Mouse (Mus musculus) stomach, embryonic 16.5 days (tissue): ENCODE measurements at regions not wholly inside any gene's neighbourhood (a gene's known extent, or its start where the extent isn't known, plus 50 kb on each side); places are given as distances from the start of the nearest gene placed in this dataset.
"Not testable (repeated sequence)": the region's sequence is repeated elsewhere in the genome, so short reads cannot be mapped to it uniquely, and the experiment has no call there.

Experiments
- ATAC-seq: fragments of 200-750 bp; cut with Nextera tagmentation; 2 replicates; pipeline ENCODE4 v1.8.0; 2017; ENCODE audit warnings: moderate number of reproducible peaks, moderate TSS enrichment; ENCODE audit not compliant: insufficient read depth, low FRiP score
- H3K27ac ChIP-seq: fragments of 300-500 bp; sonication (generic); 2 replicates; pipeline ENCODE4 v1.5.1; 2014; ENCODE audit warnings: low read length
- H3K27me3 ChIP-seq: fragments of 300-500 bp; sonication (generic); 2 replicates; pipeline ENCODE4 v1.6.1; 2014; ENCODE audit warnings: low read length, control low read depth, mixed read lengths; ENCODE audit not compliant: control insufficient read depth, insufficient read depth
- H3K36me3 ChIP-seq: fragments of 300-500 bp; sonication (generic); 2 replicates; pipeline ENCODE4 v1.6.1; 2014; ENCODE audit warnings: low read length; ENCODE audit not compliant: control insufficient read depth, insufficient read depth
- H3K4me1 ChIP-seq: fragments of 300-500 bp; sonication (generic); 2 replicates; pipeline ENCODE4 v1.6.1; 2014; ENCODE audit warnings: low read length, control low read depth, mixed read lengths; ENCODE audit not compliant: control insufficient read depth, insufficient read depth
- H3K4me2 ChIP-seq: fragments of 300-500 bp; sonication (generic); 2 replicates; pipeline ENCODE4 v1.6.1; 2014; ENCODE audit warnings: low read depth, low read length, mixed read lengths
- H3K4me3 ChIP-seq: fragments of 300-500 bp; sonication (generic); replicated peaks from 2 replicates; pipeline ENCODE4 v1.5.1; 2014; ENCODE audit warnings: mild to moderate bottlenecking, low read length
- H3K9ac ChIP-seq: fragments of 300-500 bp; sonication (generic); 2 replicates; pipeline ENCODE4 v1.6.1; 2014; ENCODE audit warnings: low read length
- H3K9me3 ChIP-seq: fragments of 300-500 bp; sonication (generic); replicated peaks from 2 replicates; pipeline ENCODE4 v1.6.1; 2016; ENCODE audit warnings: low read length, control low read depth; ENCODE audit not compliant: control insufficient read depth
- WGBS: fragments of 180-500 bp; shearing (Covaris S2); extraction: QIAGEN DNeasy Blood & Tissue Kit; methylation state at CpG from one replicate; pipeline ENCODE4 v1.1.7; 2014; 5-methylcytosine and 5-hydroxymethylcytosine counted together

DNA sequence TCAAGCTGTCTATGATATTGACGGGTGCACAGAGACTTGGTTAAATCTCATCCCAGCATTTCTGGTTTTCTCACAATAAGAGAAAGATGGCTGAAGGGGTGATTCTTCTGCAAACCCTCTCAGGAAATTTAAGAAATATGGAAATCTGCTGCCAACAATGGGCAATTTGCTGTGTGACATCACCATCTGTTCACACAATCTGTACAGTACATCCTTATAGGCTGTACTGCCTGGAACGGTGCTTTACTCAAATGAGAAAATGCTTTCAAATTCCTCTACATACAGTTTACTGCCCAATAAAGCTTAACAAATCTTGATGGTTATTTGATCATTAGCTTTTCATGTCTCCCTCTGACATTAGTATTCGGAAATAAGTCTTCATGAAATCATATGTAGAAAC is 172.4 kb upstream of the Hsf2 start:
- no peak for ATAC-seq
- Histone ChIP-seq H3K9me3 (no peaks in the 10 kb centered on the region), H3K9ac (no peak overlapping the region)

GRCm38 (mm10) chr10:57317067-57317466 is 169.1 kb upstream of the Hsf2 start:
- no peak overlapping the region for H3K27ac ChIP-seq
- H3K36me3 ChIP-seq: no peaks in the 10 kb centered on the region
- H3K4me3 ChIP-seq: no peak overlapping the region
- no peaks in the 10 kb centered on the region for H3K27me3 ChIP-seq
- no peaks in the 10 kb centered on the region for H3K9me3 ChIP-seq
- no peaks in the 10 kb centered on the region for H3K4me1 ChIP-seq
- no peak overlapping the region for H3K9ac ChIP-seq
- no peak overlapping the region for H3K4me2 ChIP-seq
- ATAC-seq: no peak

More for the DNA sequence above, 172.4 kb upstream of the Hsf2 start:
- H3K27ac ChIP-seq: no peak overlapping the region
- 50% methylated on average over 3 of the region's 3 CpGs for WGBS
- H3K4me2 ChIP-seq: no peak overlapping the region
- H3K27me3 ChIP-seq: no peaks in the 10 kb centered on the region
- no peaks in the 10 kb centered on the region for H3K36me3 ChIP-seq
- no peak overlapping the region for H3K4me3 ChIP-seq
- H3K4me1 ChIP-seq: no peaks in the 10 kb centered on the region

- ATAC-seq: no peak
Measured at GRCm38 (mm10) chr10:57319171-57319570, 167.0 kb upstream of the Hsf2 start.

DNA sequence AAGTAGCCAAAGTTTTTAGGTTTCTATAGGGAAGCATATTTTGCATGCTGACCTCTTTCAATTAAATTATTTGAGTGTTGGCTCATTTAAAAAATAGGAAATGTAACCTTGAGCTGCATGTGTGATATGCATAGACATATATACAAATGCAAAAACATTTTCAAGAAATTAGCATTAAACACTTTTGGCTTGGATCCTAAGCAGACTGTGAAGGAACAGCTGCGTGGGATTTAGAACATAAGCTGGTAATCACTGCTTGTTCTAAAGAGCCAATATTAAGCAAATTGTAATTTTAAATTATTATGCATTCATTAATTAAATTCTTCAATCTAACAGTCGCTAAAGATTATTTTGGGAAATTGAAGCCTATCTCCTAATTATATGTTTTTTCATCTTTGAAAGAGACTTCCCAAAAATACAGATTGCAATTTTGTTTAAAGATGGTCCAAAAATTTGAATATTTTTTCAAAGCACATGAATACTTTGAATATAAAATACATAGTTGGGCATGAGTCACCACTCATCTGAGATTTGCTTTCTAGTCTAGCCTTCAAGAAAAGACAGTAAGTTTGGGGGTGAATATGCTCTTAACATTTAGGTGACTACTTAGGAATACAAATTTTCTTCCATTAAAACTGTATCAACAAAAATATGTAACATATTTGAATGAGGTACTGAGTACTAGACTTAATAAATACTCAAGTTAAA is 163.3 kb upstream of the Hsf2 start:
- Histone ChIP-seq H3K9ac (no peak overlapping the region), H3K4me3 (no peak overlapping the region), H3K4me1 (no peaks in the 10 kb centered on the region), H3K27me3 (no peaks in the 10 kb centered on the region), H3K27ac (no peak overlapping the region), H3K9me3 (no peaks in the 10 kb centered on the region), H3K4me2 (no peak overlapping the region), H3K36me3 (no peaks in the 10 kb centered on the region)
- 63% methylated on average over 2 of the region's 2 CpGs for WGBS
- no peak for ATAC-seq

More at GRCm38 (mm10) chr10:57319171-57319570, 167.0 kb upstream of the Hsf2 start:
- Histone ChIP-seq H3K9me3 (no peaks in the 10 kb centered on the region), H3K36me3 (no peaks in the 10 kb centered on the region), H3K4me1 (no peaks in the 10 kb centered on the region), H3K4me2 (no peak overlapping the region), H3K27ac (no peak overlapping the region), H3K9ac (no peak overlapping the region), H3K27me3 (no peaks in the 10 kb centered on the region), H3K4me3 (no peak overlapping the region)
- WGBS: 36% methylated on average over 2 of the region's 2 CpGs

DNA sequence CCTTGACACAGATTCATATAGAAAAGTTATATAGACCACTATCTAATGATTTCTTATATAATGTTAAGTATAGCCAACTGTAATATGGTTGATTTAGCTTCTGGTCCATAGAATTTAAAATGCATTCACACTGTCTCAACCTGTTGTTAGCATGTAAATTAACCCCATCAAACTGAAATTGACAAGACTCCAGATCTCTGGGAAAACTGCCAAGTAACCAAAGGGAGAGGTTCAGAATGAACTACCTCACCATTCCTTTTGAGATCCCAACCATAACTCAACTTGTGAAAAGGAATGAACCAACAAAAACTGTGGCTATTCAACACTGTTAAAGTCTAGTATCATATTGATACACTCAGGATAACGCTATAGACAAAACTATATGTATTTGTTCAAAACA is 162.0 kb upstream of the Hsf2 start:
- no peak for ATAC-seq
- H3K4me3 ChIP-seq: no peak overlapping the region

GRCm38 (mm10) chr10:57362781-57363180 is 123.4 kb upstream of the Hsf2 start:
- H3K4me2 ChIP-seq, H3K4me3 ChIP-seq, H3K36me3 ChIP-seq, H3K9ac ChIP-seq, H3K4me1 ChIP-seq, H3K9me3 ChIP-seq, H3K27me3 ChIP-seq, ATAC-seq, H3K27ac ChIP-seq: not testable (repeated sequence)
- 82% methylated on average over 1 of the region's 1 CpGs for WGBS

More for the DNA sequence above, 162.0 kb upstream of the Hsf2 start:
- Histone ChIP-seq H3K4me2 (no peak overlapping the region), H3K9me3 (no peaks in the 10 kb centered on the region), H3K9ac (no peak overlapping the region), H3K36me3 (no peaks in the 10 kb centered on the region), H3K4me1 (no peaks in the 10 kb centered on the region), H3K27ac (no peak overlapping the region), H3K27me3 (no peaks in the 10 kb centered on the region)
- WGBS: 60% methylated on average over 1 of the region's 1 CpGs
